Mouse (Mus musculus) neural tube, embryonic 12.5 days (tissue): ENCODE measurements around the gene Gpc4. TPM values are rescaled to one million over a fixed set of nuclear protein-coding genes. Genes with fewer than 3 reads are reported as not detected.

Experiments
- ATAC-seq: fragments of 200-750 bp; cut with Nextera tagmentation; 2 replicates; pipeline ENCODE4 v1.8.0; 2017; ENCODE audit warnings: low read depth, mild to moderate bottlenecking, moderate TSS enrichment, moderate library complexity; ENCODE audit not compliant: low FRiP score
- H3K27ac ChIP-seq: fragments of 300-500 bp; sonication (generic); 2 replicates; pipeline ENCODE4 v1.5.1; 2016
- H3K27me3 ChIP-seq: fragments of 300-500 bp; sonication (generic); replicated peaks from 2 replicates; pipeline ENCODE4 v1.6.1; 2016; ENCODE audit warnings: mild to moderate bottlenecking
- H3K36me3 ChIP-seq: fragments of 300-500 bp; sonication (generic); 2 replicates; pipeline ENCODE4 v1.6.1; 2016; ENCODE audit warnings: mild to moderate bottlenecking
- H3K4me1 ChIP-seq: fragments of 300-500 bp; sonication (generic); 2 replicates; pipeline ENCODE4 v1.6.1; 2016
- H3K4me2 ChIP-seq: fragments of 300-500 bp; sonication (generic); replicated peaks from 2 replicates; pipeline ENCODE4 v1.6.1; 2016; ENCODE audit warnings: mild to moderate bottlenecking
- H3K4me3 ChIP-seq: fragments of 300-500 bp; sonication (generic); 2 replicates; pipeline ENCODE4 v1.5.1; 2016
- H3K9ac ChIP-seq: fragments of 300-500 bp; sonication (generic); 2 replicates; pipeline ENCODE4 v1.6.1; 2016; ENCODE audit warnings: mild to moderate bottlenecking
- H3K9me3 ChIP-seq: fragments of 300-500 bp; sonication (generic); 2 replicates; pipeline ENCODE4 v1.6.1; 2016; ENCODE audit warnings: mild to moderate bottlenecking
- whole genome bisulfite sequencing: fragments of 180-500 bp; shearing (Covaris S2); methylation state at CpG from one replicate; pipeline ENCODE4 v1.1.7; 2016; 5-methylcytosine and 5-hydroxymethylcytosine counted together
- polyA plus RNA-seq: library from polyadenylated mRNA; unstranded; fragments of >200 nt; fragmentation: Nextera tagmentation; extraction: Ambion mirVana; gene quantifications from 2 replicates; pipeline ENCODE4 v1.2.1, GENCODE M21; 2016

Gpc4 gene
- polyA plus RNA-seq, 1 experiment from 2014 or later: 16.9 TPM

DNA sequence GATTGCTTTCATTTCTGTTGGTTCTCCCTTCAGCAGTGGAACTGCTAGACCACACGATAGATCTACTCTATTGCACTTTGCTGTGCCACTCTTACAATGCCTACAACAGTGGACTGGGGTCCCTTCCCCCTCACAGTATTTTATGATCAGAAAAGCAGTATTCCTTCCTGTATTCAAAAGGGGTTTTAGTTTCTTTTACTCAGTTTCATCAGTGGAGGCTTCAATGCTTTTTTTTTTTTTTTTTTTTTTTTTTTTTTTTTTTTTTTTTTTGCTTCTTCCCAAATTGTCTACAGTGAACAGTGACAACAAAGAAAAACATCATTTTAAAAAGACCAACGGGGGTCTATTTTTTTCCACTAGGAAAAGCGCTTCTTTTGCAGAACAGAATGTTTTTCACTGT is 81.5 kb downstream of the Gpc4 start:
- no peaks in the 10 kb centered on the region for H3K27me3 ChIP-seq
- ATAC-seq: no peak

DNA sequence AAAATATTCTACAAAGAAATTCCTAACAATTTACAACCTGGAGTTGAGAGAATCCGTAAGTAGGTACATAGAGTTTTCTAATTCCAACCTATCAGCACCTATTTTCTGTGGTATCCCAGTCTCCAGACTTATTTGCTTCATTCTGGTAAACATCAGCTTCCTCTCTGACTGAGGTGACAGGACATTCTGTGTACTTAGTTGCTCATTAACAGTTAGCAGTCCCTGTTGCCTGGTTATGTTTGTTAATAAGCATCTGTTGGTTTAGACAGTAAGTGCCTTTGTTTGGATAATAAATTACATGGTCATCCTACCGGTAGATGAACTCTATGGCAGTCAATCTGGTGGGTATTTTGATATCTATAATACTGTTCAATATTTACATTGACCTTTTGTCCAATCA is 92.6 kb downstream of the Gpc4 start:
- Histone ChIP-seq H3K36me3 (no peaks in the 10 kb centered on the region), H3K4me3 (no peak overlapping the region), H3K9ac (no peak overlapping the region), H3K4me1 (no peaks in the 10 kb centered on the region), H3K9me3 (no peaks in the 10 kb centered on the region), H3K27me3 (no peaks in the 10 kb centered on the region), H3K4me2 (no peak overlapping the region), H3K27ac (no peak overlapping the region)
- no peak for ATAC-seq
- WGBS: 81% methylated on average over 2 of the region's 2 CpGs

More for the DNA sequence above, 81.5 kb downstream of the Gpc4 start:
- 78% methylated on average over 3 of the region's 3 CpGs for WGBS
- no peak overlapping the region for H3K9ac ChIP-seq
- no peaks in the 10 kb centered on the region for H3K9me3 ChIP-seq
- H3K27ac ChIP-seq: no peak overlapping the region
- no peaks in the 10 kb centered on the region for H3K36me3 ChIP-seq
- no peak overlapping the region for H3K4me2 ChIP-seq
- H3K4me1 ChIP-seq: no peaks in the 10 kb centered on the region
- no peak overlapping the region for H3K4me3 ChIP-seq

DNA sequence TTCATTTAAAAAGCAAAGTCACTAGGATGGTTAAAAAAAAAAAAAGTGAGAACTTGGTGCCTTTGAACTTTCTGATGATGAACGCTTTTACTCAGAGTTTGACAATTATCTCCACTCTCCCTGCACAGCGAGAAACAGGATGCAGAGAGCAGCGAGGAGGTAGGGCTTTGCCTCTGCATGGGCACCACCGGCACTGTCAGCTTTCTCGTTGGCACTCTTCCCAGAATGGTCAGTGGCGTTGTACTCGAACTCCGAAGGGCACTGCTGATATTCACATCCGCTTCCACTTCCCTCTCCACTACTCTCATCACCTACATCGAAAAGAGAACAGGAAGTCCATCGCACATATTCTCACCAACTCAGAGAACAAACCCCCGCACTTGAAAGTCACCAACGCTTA is 111.6 kb downstream of the Gpc4 start:
- Histone ChIP-seq H3K27me3 (no peaks in the 10 kb centered on the region), H3K4me1 (no peaks in the 10 kb centered on the region), H3K9ac (no peak overlapping the region), H3K36me3 (no peaks in the 10 kb centered on the region), H3K9me3 (no peaks in the 10 kb centered on the region), H3K27ac (no peak overlapping the region), H3K4me2 (no peak overlapping the region), H3K4me3 (no peak overlapping the region)
- WGBS: 87% methylated on average over 13 of the region's 13 CpGs
- no peak for ATAC-seq

GRCm38 (mm10) chrX:52052011-52052410 is 113.0 kb downstream of the Gpc4 start:
- Histone ChIP-seq H3K9ac (no peak overlapping the region), H3K36me3 (no peaks in the 10 kb centered on the region), H3K9me3 (no peaks in the 10 kb centered on the region), H3K27me3 (no peaks in the 10 kb centered on the region), H3K4me1 (no peaks in the 10 kb centered on the region), H3K27ac (no peak overlapping the region), H3K4me2 (no peak overlapping the region), H3K4me3 (no peak overlapping the region)
- ATAC-seq: no peak
- 56% methylated on average over 5 of the region's 5 CpGs for WGBS

- WGBS: 73% methylated on average over 4 of the region's 4 CpGs
- Histone ChIP-seq H3K4me2 (no peak overlapping the region), H3K9ac (no peak overlapping the region), H3K27me3 (no peaks in the 10 kb centered on the region), H3K4me1 (no peaks in the 10 kb centered on the region), H3K9me3 (no peaks in the 10 kb centered on the region), H3K27ac (no peak overlapping the region), H3K36me3 (no peaks in the 10 kb centered on the region), H3K4me3 (no peak overlapping the region)
- ATAC-seq: no peak
Measured at GRCm38 (mm10) chrX:52050941-52051340, 114.1 kb downstream of the Gpc4 start.

GRCm38 (mm10) chrX:52039875-52040274 is 125.2 kb downstream of the Gpc4 start:
- H3K27ac ChIP-seq: no peak overlapping the region
- H3K27me3 ChIP-seq: no peaks in the 10 kb centered on the region
- WGBS: 54% methylated on average over 1 of the region's 1 CpGs
- ATAC-seq: no peak
- H3K4me3 ChIP-seq: no peak overlapping the region
- no peak overlapping the region for H3K4me2 ChIP-seq
- H3K9me3 ChIP-seq: no peaks in the 10 kb centered on the region
- no peak overlapping the region for H3K9ac ChIP-seq
- H3K36me3 ChIP-seq: no peaks in the 10 kb centered on the region
- H3K4me1 ChIP-seq: no peaks in the 10 kb centered on the region

DNA sequence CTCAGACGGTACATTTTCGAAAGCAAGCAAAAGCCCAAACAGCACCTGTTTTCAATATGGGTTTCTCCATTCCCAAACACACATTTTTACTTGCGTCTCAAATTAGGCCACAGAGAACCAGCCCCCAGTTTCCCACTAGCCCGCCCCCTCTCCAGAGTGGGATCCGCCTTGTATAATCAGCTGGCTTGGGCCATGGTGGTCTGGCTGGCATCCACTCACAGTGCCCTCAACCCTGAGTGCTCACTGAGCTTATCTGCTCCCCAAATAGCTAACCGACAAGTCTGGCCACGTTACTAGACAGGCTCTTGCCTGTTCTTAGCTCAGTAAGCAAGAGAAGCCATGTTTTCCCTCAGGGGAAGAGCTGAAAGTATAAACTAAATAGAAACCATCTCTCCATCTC is 134.9 kb downstream of the Gpc4 start:
- Histone ChIP-seq H3K4me2 (no peak overlapping the region), H3K27ac (no peak overlapping the region), H3K4me1 (no peaks in the 10 kb centered on the region), H3K27me3 (no peaks in the 10 kb centered on the region), H3K9ac (no peak overlapping the region), H3K4me3 (no peak overlapping the region), H3K36me3 (no peaks in the 10 kb centered on the region), H3K9me3 (no peaks in the 10 kb centered on the region)
- 81% methylated on average over 7 of the region's 7 CpGs for WGBS
- no peak for ATAC-seq

- no peaks in the 10 kb centered on the region for H3K27me3 ChIP-seq
- no peak overlapping the region for H3K27ac ChIP-seq
- no peaks in the 10 kb centered on the region for H3K36me3 ChIP-seq
- no peaks in the 10 kb centered on the region for H3K4me1 ChIP-seq
- H3K4me2 ChIP-seq: no peak overlapping the region
- 47% methylated on average over 9 of the region's 9 CpGs for WGBS
- ATAC-seq: no peak
- H3K9ac ChIP-seq: no peak overlapping the region
- no peaks in the 10 kb centered on the region for H3K9me3 ChIP-seq
- no peak overlapping the region for H3K4me3 ChIP-seq
Measured at GRCm38 (mm10) chrX:52017660-52018059, 147.4 kb downstream of the Gpc4 start.

Other genes starting within 250 kb of the Gpc4 start
- not detected in 2 replicates for gene 1700080O16Rik, start 192.5 kb downstream of the Gpc4 start, polyA plus RNA-seq